Mouse (Mus musculus): ENCODE results near the gene Tmem198. TPM values are rescaled to one million over a fixed set of nuclear protein-coding genes. Genes with fewer than 3 reads are reported as not detected.

Tmem198 gene
- polyA plus RNA-seq, 1 experiment from 2014 or later, result 11.6 TPM

DNA sequence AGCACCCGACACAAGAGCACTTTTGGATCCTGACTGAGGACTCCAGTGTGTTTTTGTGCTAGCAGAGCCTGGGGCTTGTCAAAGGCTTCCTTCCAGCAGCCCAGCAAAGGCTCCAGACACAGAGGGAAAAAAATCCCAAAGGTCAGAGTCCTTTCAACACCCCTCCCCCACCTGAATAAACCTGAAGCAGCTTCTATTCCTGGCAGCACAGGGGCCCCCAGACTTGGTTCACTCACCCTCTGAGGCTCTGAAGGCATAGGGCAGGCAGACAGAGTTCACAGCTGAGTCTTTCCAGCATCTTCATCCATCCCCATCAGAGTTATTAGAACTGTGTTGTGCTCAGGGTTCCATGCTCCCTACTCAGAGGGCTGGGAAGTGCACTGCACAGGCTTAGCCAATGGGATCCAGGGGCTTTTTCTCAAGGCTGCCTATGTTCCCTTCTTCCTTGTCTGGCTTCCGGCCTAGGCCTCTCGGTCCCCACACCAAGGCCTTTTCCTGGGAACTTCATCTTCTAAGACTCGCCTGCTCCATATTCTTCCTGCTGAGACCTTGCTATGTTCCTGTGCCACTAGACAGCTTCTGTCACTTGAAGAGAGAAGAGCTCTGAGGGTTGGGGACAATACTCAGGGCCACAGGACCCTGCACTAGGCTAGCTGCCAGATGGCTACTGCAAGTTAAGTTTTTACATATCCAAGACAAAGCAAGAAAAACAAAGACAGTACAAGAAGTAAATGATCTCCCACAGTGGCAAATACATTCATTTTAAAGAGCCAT, 32.3 kb downstream of the Tmem198 start:
- H3K9ac ChIP-seq (ENCODE audit: low read depth, low read length), result no peak overlapping the region
- ATAC-seq (ENCODE audit: low FRiP score), result no peak
- H3K27ac ChIP-seq (ENCODE audit: low read depth, low read length), result no peak overlapping the region
- H3K9me3 ChIP-seq (ENCODE audit: control insufficient read depth, low read length), result no peaks in the 10 kb centered on the region
- peaks cover 6% of the 10 kb centered on the region; the same call in 1 of the 2 replicates for H3K27me3 ChIP-seq (ENCODE audit: control insufficient read depth, insufficient read depth, low read length)
- H3K4me1 ChIP-seq (replicated peaks; ENCODE audit: control insufficient read depth, insufficient read depth, low read length), result no peaks in the 10 kb centered on the region
- no peak for DNase-seq (ENCODE audit: low spot score)
- no peak overlapping the region for H3K4me3 ChIP-seq (ENCODE audit: low read depth, low read length)
- no peaks in the 10 kb centered on the region for H3K36me3 ChIP-seq (ENCODE audit: control insufficient read depth, insufficient read depth, low read length)
- H3K4me2 ChIP-seq (replicated peaks; ENCODE audit: low read depth, low read length), result no peak overlapping the region
- WGBS, result 56% methylated on average over 4 of the region's 4 CpGs

- WGBS, result 90% methylated on average over 3 of the region's 3 CpGs
- DNase-seq (ENCODE audit: low spot score), result no peak
- Histone ChIP-seq H3K9me3 (ENCODE audit: control insufficient read depth, low read length) (no peaks in the 10 kb centered on the region), H3K4me2 (replicated peaks; ENCODE audit: low read depth, low read length) (no peak overlapping the region), H3K27me3 (ENCODE audit: control insufficient read depth, insufficient read depth, low read length) (peaks cover 6% of the 10 kb centered on the region; the same call in 1 of the 2 replicates), H3K27ac (ENCODE audit: low read depth, low read length) (no peak overlapping the region), H3K4me1 (replicated peaks; ENCODE audit: control insufficient read depth, insufficient read depth, low read length) (no peaks in the 10 kb centered on the region), H3K4me3 (ENCODE audit: low read depth, low read length) (no peak overlapping the region), H3K36me3 (ENCODE audit: control insufficient read depth, insufficient read depth, low read length) (no peaks in the 10 kb centered on the region), H3K9ac (ENCODE audit: low read depth, low read length) (no peak overlapping the region)
- ATAC-seq (ENCODE audit: low FRiP score), result no peak
Observed at GRCm38 (mm10) chr1:75512550-75512949, 33.2 kb downstream of the Tmem198 start.

DNA sequence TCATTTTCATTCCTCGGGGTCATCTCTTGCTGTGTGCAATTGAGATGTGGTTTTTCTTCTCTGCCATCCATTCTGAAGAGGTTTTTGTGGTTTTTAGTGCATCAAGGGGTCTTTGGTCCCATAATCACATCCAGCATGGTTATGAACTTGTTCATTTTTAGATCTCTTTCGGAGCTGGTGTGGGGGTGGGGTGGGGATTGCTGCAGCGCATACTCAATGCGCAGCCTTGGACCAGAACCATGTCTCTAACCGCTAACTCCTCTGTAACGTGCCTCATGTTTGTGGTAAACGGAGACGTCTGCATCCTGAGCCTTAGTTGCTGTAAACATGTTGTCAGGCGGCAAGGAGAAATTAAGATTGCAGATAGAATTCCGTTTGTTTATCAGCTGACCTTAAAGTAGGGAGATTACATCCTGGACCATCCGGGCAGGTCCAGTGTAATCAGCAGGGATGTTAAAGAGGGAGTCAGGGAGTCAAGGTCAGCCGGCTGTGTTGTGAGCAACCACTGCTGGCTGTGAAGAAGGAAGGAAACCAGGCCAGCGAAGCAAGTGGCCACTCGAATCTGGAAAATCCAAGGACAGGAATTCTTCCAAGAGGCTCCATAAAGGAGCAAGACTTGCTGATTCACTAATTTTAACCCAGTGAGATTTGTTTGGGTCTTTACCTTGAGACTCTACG, 37.5 kb downstream of the Tmem198 start:
- no peaks in the 10 kb centered on the region for H3K27me3 ChIP-seq (ENCODE audit: control insufficient read depth, insufficient read depth, low read length)
- H3K9ac ChIP-seq (ENCODE audit: low read depth, low read length), result no peak overlapping the region
- ATAC-seq (ENCODE audit: low FRiP score), result no peak
- no peak overlapping the region for H3K4me3 ChIP-seq (ENCODE audit: low read depth, low read length)
- no peak for DNase-seq (ENCODE audit: low spot score)
- H3K4me2 ChIP-seq (replicated peaks; ENCODE audit: low read depth, low read length), result no peak overlapping the region
- no peaks in the 10 kb centered on the region for H3K4me1 ChIP-seq (replicated peaks; ENCODE audit: control insufficient read depth, insufficient read depth, low read length)
- WGBS, result 84% methylated on average over 15 of the region's 15 CpGs
- H3K36me3 ChIP-seq (ENCODE audit: control insufficient read depth, insufficient read depth, low read length), result no peaks in the 10 kb centered on the region
- no peaks in the 10 kb centered on the region for H3K9me3 ChIP-seq (ENCODE audit: control insufficient read depth, low read length)
- H3K27ac ChIP-seq (ENCODE audit: low read depth, low read length), result no peak overlapping the region

GRCm38 (mm10) chr1:75517984-75518383, 38.7 kb downstream of the Tmem198 start:
- ATAC-seq (ENCODE audit: low FRiP score) (no peak), DNase-seq (ENCODE audit: low spot score) (no peak)
- Histone ChIP-seq H3K4me3 (ENCODE audit: low read depth, low read length) (no peak overlapping the region), H3K9ac (ENCODE audit: low read depth, low read length) (no peak overlapping the region), H3K36me3 (ENCODE audit: control insufficient read depth, insufficient read depth, low read length) (no peaks in the 10 kb centered on the region), H3K4me1 (replicated peaks; ENCODE audit: control insufficient read depth, insufficient read depth, low read length) (no peaks in the 10 kb centered on the region), H3K27ac (ENCODE audit: low read depth, low read length) (no peak overlapping the region), H3K27me3 (ENCODE audit: control insufficient read depth, insufficient read depth, low read length) (no peaks in the 10 kb centered on the region), H3K9me3 (ENCODE audit: control insufficient read depth, low read length) (no peaks in the 10 kb centered on the region), H3K4me2 (replicated peaks; ENCODE audit: low read depth, low read length) (no peak overlapping the region)
- WGBS, result 54% methylated on average over 4 of the region's 4 CpGs

DNA sequence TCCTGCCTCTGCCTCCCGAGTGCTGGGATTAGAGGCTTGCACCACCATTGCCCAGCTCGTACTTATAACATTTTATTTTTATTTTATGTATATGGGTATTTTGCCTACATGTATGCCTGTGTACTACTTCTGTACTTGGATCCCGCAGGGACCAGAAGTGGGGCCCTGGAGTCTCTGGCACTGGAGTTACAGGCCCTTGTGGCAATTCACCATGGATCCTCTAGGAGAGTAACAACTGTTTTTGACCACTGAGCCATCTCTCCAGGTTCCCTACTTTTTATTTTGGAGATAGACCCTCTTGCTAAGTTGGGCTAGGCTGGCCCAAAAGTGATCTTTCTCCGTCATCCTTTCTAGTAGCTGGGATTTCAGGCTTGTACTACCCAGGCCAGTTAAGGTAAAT, 39.1 kb downstream of the Tmem198 start:
- H3K27me3 ChIP-seq (ENCODE audit: control insufficient read depth, insufficient read depth, low read length), result no peaks in the 10 kb centered on the region
- 92% methylated on average over 4 of the region's 4 CpGs for WGBS
- no peak overlapping the region for H3K27ac ChIP-seq (ENCODE audit: low read depth, low read length)
- no peaks in the 10 kb centered on the region for H3K4me1 ChIP-seq (replicated peaks; ENCODE audit: control insufficient read depth, insufficient read depth, low read length)
- no peaks in the 10 kb centered on the region for H3K36me3 ChIP-seq (ENCODE audit: control insufficient read depth, insufficient read depth, low read length)
- no peak overlapping the region for H3K9ac ChIP-seq (ENCODE audit: low read depth, low read length)
- no peaks in the 10 kb centered on the region for H3K9me3 ChIP-seq (ENCODE audit: control insufficient read depth, low read length)
- H3K4me3 ChIP-seq (ENCODE audit: low read depth, low read length), result no peak overlapping the region
- no peak for DNase-seq (ENCODE audit: low spot score)
- ATAC-seq (ENCODE audit: low FRiP score), result no peak
- H3K4me2 ChIP-seq (replicated peaks; ENCODE audit: low read depth, low read length), result no peak overlapping the region

DNA sequence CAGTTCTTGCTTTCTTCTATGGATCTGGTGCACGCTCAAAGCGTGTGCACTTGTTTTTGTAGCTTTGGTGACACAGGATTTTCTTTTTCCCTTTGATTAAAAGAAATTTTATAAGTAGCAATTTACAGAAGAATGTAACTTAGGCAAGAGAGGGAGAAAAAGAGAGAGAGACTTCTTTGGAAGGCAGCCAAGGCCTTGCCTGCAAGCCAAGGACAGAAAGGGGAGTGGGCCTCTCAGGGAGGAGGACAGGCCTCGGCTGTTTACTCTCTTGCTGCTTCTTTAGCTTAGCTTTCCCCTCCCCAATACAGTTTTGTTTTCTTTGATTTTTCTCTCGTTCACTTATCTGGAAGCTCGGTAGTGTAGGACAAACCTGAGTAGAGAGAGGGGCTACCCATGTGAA, 40.2 kb downstream of the Tmem198 start:
- Histone ChIP-seq H3K9ac (ENCODE audit: low read depth, low read length) (no peak overlapping the region), H3K36me3 (ENCODE audit: control insufficient read depth, insufficient read depth, low read length) (no peaks in the 10 kb centered on the region), H3K4me2 (replicated peaks; ENCODE audit: low read depth, low read length) (no peak overlapping the region), H3K27me3 (ENCODE audit: control insufficient read depth, insufficient read depth, low read length) (no peaks in the 10 kb centered on the region), H3K4me3 (ENCODE audit: low read depth, low read length) (no peak overlapping the region), H3K27ac (ENCODE audit: low read depth, low read length) (no peak overlapping the region), H3K4me1 (replicated peaks; ENCODE audit: control insufficient read depth, insufficient read depth, low read length) (no peaks in the 10 kb centered on the region), H3K9me3 (ENCODE audit: control insufficient read depth, low read length) (no peaks in the 10 kb centered on the region)
- no peak for DNase-seq (ENCODE audit: low spot score)
- 90% methylated on average over 5 of the region's 5 CpGs for WGBS
- ATAC-seq (ENCODE audit: low FRiP score), result no peak

DNA sequence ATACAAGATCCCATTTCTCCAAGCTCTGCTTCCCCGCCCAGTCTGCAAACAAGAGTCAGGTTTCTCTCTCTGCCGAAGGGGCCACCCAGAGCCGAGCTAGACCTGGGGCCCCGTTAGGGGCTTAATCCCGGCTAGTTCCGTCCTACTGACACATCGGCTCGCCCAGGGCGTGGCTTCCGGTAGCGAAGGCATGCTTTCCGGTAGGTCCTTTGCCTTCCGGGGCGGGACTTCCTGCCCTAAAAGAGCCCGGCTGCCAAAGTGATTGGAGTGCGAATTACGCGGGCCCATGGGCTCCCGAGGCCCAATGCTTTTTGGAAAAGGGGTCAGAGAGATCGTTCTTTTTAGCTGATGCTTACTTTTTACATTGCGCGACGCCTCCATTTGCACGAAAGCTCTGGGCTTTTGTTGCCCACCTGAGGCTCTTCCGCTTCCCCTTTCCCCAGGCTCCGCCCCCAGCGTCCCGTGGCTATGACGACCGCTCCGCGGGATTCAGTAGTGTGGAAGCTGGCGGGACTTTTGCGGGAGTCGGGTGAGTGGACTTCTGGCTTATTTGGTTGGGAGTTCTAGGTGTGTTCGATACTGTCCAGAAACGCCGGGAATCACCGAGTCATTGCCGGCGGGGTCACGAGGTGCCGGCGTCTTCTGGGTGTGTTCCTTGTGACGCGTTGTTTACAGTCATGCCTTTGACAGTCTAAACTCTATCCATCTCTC, 42.1 kb downstream of the Tmem198 start, which contains the start of gene Stk11ip:
Gene Stk11ip (plus strand): TSS at position 209 of the 711 bp plus-strand sequence.
- Histone ChIP-seq H3K27me3 (ENCODE audit: control insufficient read depth, insufficient read depth, low read length) (no peaks in the 10 kb centered on the region), H3K9ac (ENCODE audit: low read depth, low read length) (peak within 1 kb of the TSS; percentile 51), H3K36me3 (ENCODE audit: control insufficient read depth, insufficient read depth, low read length) (no peaks in the 10 kb centered on the region), H3K4me3 (ENCODE audit: low read depth, low read length) (peak within 1 kb of the TSS; percentile 65), H3K27ac (ENCODE audit: low read depth, low read length) (peak within 1 kb of the TSS; percentile 80), H3K4me2 (replicated peaks; ENCODE audit: low read depth, low read length) (peak within 1 kb of the TSS; percentile 56), H3K4me1 (replicated peaks; ENCODE audit: control insufficient read depth, insufficient read depth, low read length) (no peaks in the 10 kb centered on the region), H3K9me3 (ENCODE audit: control insufficient read depth, low read length) (no peaks in the 10 kb centered on the region)
- under 1% methylated on average over 46 of the region's 46 CpGs for WGBS
- peak; percentile 98 for DNase-seq (ENCODE audit: low spot score)
- ATAC-seq (ENCODE audit: low FRiP score), result peak; percentile 97

DNA sequence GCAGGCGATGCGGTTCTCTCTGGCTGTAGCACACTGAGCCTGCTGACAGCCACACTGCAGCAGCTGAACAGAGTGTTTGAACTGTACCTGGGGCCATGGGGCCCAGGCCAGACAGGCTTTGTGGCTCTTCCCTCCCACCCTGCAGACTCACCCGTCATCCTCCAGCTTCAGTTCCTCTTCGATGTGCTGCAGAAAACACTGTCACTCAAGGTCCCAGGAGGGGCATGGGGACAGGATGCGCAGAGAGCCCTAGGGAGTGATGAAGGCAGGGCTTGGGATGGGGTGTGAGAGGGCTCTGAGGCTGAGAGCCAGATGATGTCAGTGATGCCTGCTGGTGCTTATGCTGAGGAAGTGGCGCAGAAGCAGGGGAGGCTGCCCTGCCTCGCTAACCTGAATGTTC, 45.3 kb downstream of the Tmem198 start:
- WGBS, result 93% methylated on average over 7 of the region's 7 CpGs
- no peaks in the 10 kb centered on the region for H3K27me3 ChIP-seq (ENCODE audit: control insufficient read depth, insufficient read depth, low read length)
- no peak for DNase-seq (ENCODE audit: low spot score)
- 0 out of 2 replicates have a peak, but pooled peaks cover 4% of the 10 kb centered on the region for H3K36me3 ChIP-seq (ENCODE audit: control insufficient read depth, insufficient read depth, low read length)
- no peak for ATAC-seq (ENCODE audit: low FRiP score)
- H3K4me2 ChIP-seq (replicated peaks; ENCODE audit: low read depth, low read length), result no peak overlapping the region
- H3K9ac ChIP-seq (ENCODE audit: low read depth, low read length), result no peak overlapping the region
- H3K9me3 ChIP-seq (ENCODE audit: control insufficient read depth, low read length), result no peaks in the 10 kb centered on the region
- no peaks in the 10 kb centered on the region for H3K4me1 ChIP-seq (replicated peaks; ENCODE audit: control insufficient read depth, insufficient read depth, low read length)
- H3K4me3 ChIP-seq (ENCODE audit: low read depth, low read length), result no peak overlapping the region
- H3K27ac ChIP-seq (ENCODE audit: low read depth, low read length), result no peak overlapping the region

All from hindbrain, embryonic 11.5 days (tissue).